Mouse (Mus musculus): ENCODE data around the gene Prune2.

Gene Prune2

GRCm38 (mm10) chr19:16954736-16955135 lies 1.2 kb upstream of the Prune2 start:
- Histone ChIP-seq H3K9me3 (ENCODE audit: low read length) (0 out of 2 replicates have a peak, but pooled peaks cover 4% of the 10 kb centered on the region), H3K4me1 (replicated peaks; ENCODE audit: low read depth, low read length) (peaks cover 13% of the 10 kb centered on the region), H3K36me3 (ENCODE audit: insufficient read depth, low read length) (no peaks in the 10 kb centered on the region), H3K4me3 (replicated peaks; ENCODE audit: low read length) (no peak overlapping the region), H3K27me3 (ENCODE audit: insufficient read depth, low read length) (peaks cover 66% of the 10 kb centered on the region)
- TF ChIP-seq CTCF (conservative IDR thresholded peaks at IDR 0.05; ENCODE audit: low read length) (no peak), NANOG (IDR thresholded peaks at IDR 0.05; ENCODE audit: borderline replicate concordance, low read length) (no peak)

GRCm38 (mm10) chr19:16955231-16955612 lies 696 bp upstream of the Prune2 start:
- 0 out of 2 replicates have a peak, but pooled peaks cover 4% of the 10 kb centered on the region for H3K9me3 ChIP-seq (ENCODE audit: low read length)

GRCm38 (mm10) chr19:16956319-16956718 lies 401 bp downstream of the Prune2 start:
- no peaks in the 10 kb centered on the region for H3K9me3 ChIP-seq (ENCODE audit: low read length)
- H3K27me3 ChIP-seq (ENCODE audit: insufficient read depth, low read length), result peaks cover 72% of the 10 kb centered on the region
- no peaks in the 10 kb centered on the region for H3K36me3 ChIP-seq (ENCODE audit: insufficient read depth, low read length)
- H3K4me3 ChIP-seq (replicated peaks; ENCODE audit: low read length), result peak overlapping the region; percentile 76
- H3K4me1 ChIP-seq (replicated peaks; ENCODE audit: low read depth, low read length), result peaks cover 13% of the 10 kb centered on the region
- TF ChIP-seq NANOG (IDR thresholded peaks at IDR 0.05; ENCODE audit: borderline replicate concordance, low read length) (no peak), CTCF (conservative IDR thresholded peaks at IDR 0.05; ENCODE audit: low read length) (no peak), POU5F1 (IDR thresholded peaks at IDR 0.05; ENCODE audit: borderline replicate concordance, low read length) (no peak)

More at GRCm38 (mm10) chr19:16955231-16955612, 696 bp upstream of the Prune2 start:
- peaks cover 13% of the 10 kb centered on the region for H3K4me1 ChIP-seq (replicated peaks; ENCODE audit: low read depth, low read length)
- H3K27me3 ChIP-seq (ENCODE audit: insufficient read depth, low read length), result peaks cover 69% of the 10 kb centered on the region
- 0 out of 2 replicates have a peak overlapping the region, but pooled peaks have one; percentile 76 for H3K4me3 ChIP-seq (replicated peaks; ENCODE audit: low read length)
- TF ChIP-seq CTCF (conservative IDR thresholded peaks at IDR 0.05; ENCODE audit: low read length), result no peak
- no peak for TF ChIP-seq NANOG (IDR thresholded peaks at IDR 0.05; ENCODE audit: borderline replicate concordance, low read length)
- no peak for TF ChIP-seq POU5F1 (IDR thresholded peaks at IDR 0.05; ENCODE audit: borderline replicate concordance, low read length)
- no peaks in the 10 kb centered on the region for H3K36me3 ChIP-seq (ENCODE audit: insufficient read depth, low read length)

- Histone ChIP-seq H3K4me1 (replicated peaks; ENCODE audit: low read depth, low read length) (peaks cover 13% of the 10 kb centered on the region), H3K27me3 (ENCODE audit: insufficient read depth, low read length) (peaks cover 58% of the 10 kb centered on the region), H3K4me3 (replicated peaks; ENCODE audit: low read length) (no peak overlapping the region), H3K36me3 (ENCODE audit: insufficient read depth, low read length) (no peaks in the 10 kb centered on the region), H3K9me3 (ENCODE audit: low read length) (no peaks in the 10 kb centered on the region)
- no peak for TF ChIP-seq POU5F1 (IDR thresholded peaks at IDR 0.05; ENCODE audit: borderline replicate concordance, low read length)
- TF ChIP-seq CTCF (conservative IDR thresholded peaks at IDR 0.05; ENCODE audit: low read length), result no peak
- no peak for TF ChIP-seq NANOG (IDR thresholded peaks at IDR 0.05; ENCODE audit: borderline replicate concordance, low read length)
These were observed 3.1 kb downstream of the Prune2 start for GRCm38 (mm10) chr19:16959051-16959450.

GRCm38 (mm10) chr19:16959551-16959950 lies 3.6 kb downstream of the Prune2 start:
- Histone ChIP-seq H3K9me3 (ENCODE audit: low read length) (no peaks in the 10 kb centered on the region), H3K4me1 (replicated peaks; ENCODE audit: low read depth, low read length) (peaks cover 13% of the 10 kb centered on the region), H3K36me3 (ENCODE audit: insufficient read depth, low read length) (no peaks in the 10 kb centered on the region), H3K4me3 (replicated peaks; ENCODE audit: low read length) (no peak overlapping the region), H3K27me3 (ENCODE audit: insufficient read depth, low read length) (peaks cover 55% of the 10 kb centered on the region)
- TF ChIP-seq POU5F1 (IDR thresholded peaks at IDR 0.05; ENCODE audit: borderline replicate concordance, low read length) (no peak), CTCF (conservative IDR thresholded peaks at IDR 0.05; ENCODE audit: low read length) (no peak), NANOG (IDR thresholded peaks at IDR 0.05; ENCODE audit: borderline replicate concordance, low read length) (no peak)

GRCm38 (mm10) chr19:16961036-16961435 lies 5.1 kb downstream of the Prune2 start:
- TF ChIP-seq NANOG (IDR thresholded peaks at IDR 0.05; ENCODE audit: borderline replicate concordance, low read length) (no peak), CTCF (conservative IDR thresholded peaks at IDR 0.05; ENCODE audit: low read length) (no peak), POU5F1 (IDR thresholded peaks at IDR 0.05; ENCODE audit: borderline replicate concordance, low read length) (no peak)
- no peaks in the 10 kb centered on the region for H3K9me3 ChIP-seq (ENCODE audit: low read length)
- H3K4me1 ChIP-seq (replicated peaks; ENCODE audit: low read depth, low read length), result peaks cover 8% of the 10 kb centered on the region
- no peak overlapping the region for H3K4me3 ChIP-seq (replicated peaks; ENCODE audit: low read length)
- H3K36me3 ChIP-seq (ENCODE audit: insufficient read depth, low read length), result no peaks in the 10 kb centered on the region
- peaks cover 41% of the 10 kb centered on the region for H3K27me3 ChIP-seq (ENCODE audit: insufficient read depth, low read length)

- no peaks in the 10 kb centered on the region for H3K9me3 ChIP-seq (ENCODE audit: low read length)
- TF ChIP-seq POU5F1 (IDR thresholded peaks at IDR 0.05; ENCODE audit: borderline replicate concordance, low read length) (no peak), CTCF (conservative IDR thresholded peaks at IDR 0.05; ENCODE audit: low read length) (no peak), NANOG (IDR thresholded peaks at IDR 0.05; ENCODE audit: borderline replicate concordance, low read length) (no peak)
- no peaks in the 10 kb centered on the region for H3K36me3 ChIP-seq (ENCODE audit: insufficient read depth, low read length)
- no peak overlapping the region for H3K4me3 ChIP-seq (replicated peaks; ENCODE audit: low read length)
- no peaks in the 10 kb centered on the region for H3K4me1 ChIP-seq (replicated peaks; ENCODE audit: low read depth, low read length)
- H3K27me3 ChIP-seq (ENCODE audit: insufficient read depth, low read length), result peaks cover 25% of the 10 kb centered on the region
These were observed 7.3 kb downstream of the Prune2 start for GRCm38 (mm10) chr19:16963178-16963577.

GRCm38 (mm10) chr19:16968768-16969167 lies 12.8 kb downstream of the Prune2 start:
- H3K4me1 ChIP-seq (replicated peaks; ENCODE audit: low read depth, low read length), result peaks cover 6% of the 10 kb centered on the region
- no peak overlapping the region for H3K4me3 ChIP-seq (replicated peaks; ENCODE audit: low read length)
- H3K27me3 ChIP-seq (ENCODE audit: insufficient read depth, low read length), result peaks cover 5% of the 10 kb centered on the region; the same call in 1 of the 2 replicates
- H3K36me3 ChIP-seq (ENCODE audit: insufficient read depth, low read length), result no peaks in the 10 kb centered on the region
- no peak for TF ChIP-seq NANOG (IDR thresholded peaks at IDR 0.05; ENCODE audit: borderline replicate concordance, low read length)
- no peak for TF ChIP-seq POU5F1 (IDR thresholded peaks at IDR 0.05; ENCODE audit: borderline replicate concordance, low read length)
- no peak for TF ChIP-seq CTCF (conservative IDR thresholded peaks at IDR 0.05; ENCODE audit: low read length)
- H3K9me3 ChIP-seq (ENCODE audit: low read length), result no peaks in the 10 kb centered on the region

- Histone ChIP-seq H3K9me3 (ENCODE audit: low read length) (no peaks in the 10 kb centered on the region), H3K27me3 (ENCODE audit: insufficient read depth, low read length) (0 out of 2 replicates have a peak, but pooled peaks cover 2% of the 10 kb centered on the region), H3K4me1 (replicated peaks; ENCODE audit: low read depth, low read length) (peaks cover 6% of the 10 kb centered on the region), H3K36me3 (ENCODE audit: insufficient read depth, low read length) (no peaks in the 10 kb centered on the region), H3K4me3 (replicated peaks; ENCODE audit: low read length) (no peak overlapping the region)
- TF ChIP-seq CTCF (conservative IDR thresholded peaks at IDR 0.05; ENCODE audit: low read length) (no peak), POU5F1 (IDR thresholded peaks at IDR 0.05; ENCODE audit: borderline replicate concordance, low read length) (no peak), NANOG (IDR thresholded peaks at IDR 0.05; ENCODE audit: borderline replicate concordance, low read length) (no peak)
These were observed 14.7 kb downstream of the Prune2 start for GRCm38 (mm10) chr19:16970612-16971011.
